Mouse (Mus musculus): ENCODE data around the gene Dnm3.
"Not testable (repeated sequence)": the region's sequence is repeated elsewhere in the genome, so short reads cannot be mapped to it uniquely, and the experiment has no call there.

Dnm3 gene

DNA sequence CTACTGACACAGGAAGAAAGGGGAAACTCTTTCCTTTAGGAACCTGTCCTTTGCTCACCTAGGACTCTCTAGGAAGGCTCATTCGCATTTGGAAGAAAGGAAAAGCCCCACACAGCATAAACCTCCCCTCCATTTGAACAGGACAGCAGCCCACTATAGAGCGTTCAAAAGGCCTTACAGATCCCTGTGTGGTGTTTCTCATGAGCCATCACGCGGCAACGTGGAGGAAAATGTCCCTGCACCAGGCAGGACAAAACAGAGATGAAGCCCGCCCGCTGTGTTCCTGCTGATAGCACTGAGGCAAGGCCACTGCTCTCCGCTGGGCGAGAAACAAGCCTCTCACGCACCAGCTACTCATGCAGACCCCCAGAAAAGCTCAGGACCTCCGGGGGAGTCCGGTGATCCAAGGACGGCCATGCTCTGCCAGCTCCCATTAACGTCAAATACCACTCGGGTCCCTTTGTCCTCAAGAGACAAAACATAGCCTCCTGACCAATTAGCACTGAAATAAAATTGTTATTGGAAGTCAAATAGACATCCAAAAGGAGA is 51.8 kb downstream of the Dnm3 start:
- no peak for DNase-seq (ENCODE audit: low read depth)

DNA sequence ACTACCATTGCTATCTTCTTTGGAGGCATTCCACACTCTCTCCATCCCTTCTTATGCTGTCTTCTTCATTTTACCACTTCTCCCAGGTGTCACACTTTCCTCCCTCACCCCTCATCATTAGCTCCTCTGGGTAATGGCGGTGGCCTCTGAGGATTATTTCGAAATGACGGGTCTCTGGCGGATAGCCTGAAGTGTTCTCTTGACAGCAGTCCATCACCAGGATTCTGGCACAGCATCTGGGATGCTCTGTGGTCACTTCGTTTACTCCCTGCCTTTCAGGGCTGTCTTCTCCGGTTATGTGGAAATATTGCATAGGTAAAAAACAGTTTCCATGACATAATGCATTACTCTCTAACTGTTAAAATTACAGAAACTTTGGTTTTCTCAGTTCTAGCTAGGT is 55.0 kb downstream of the Dnm3 start:
- no peak for DNase-seq (ENCODE audit: low read depth)

DNA sequence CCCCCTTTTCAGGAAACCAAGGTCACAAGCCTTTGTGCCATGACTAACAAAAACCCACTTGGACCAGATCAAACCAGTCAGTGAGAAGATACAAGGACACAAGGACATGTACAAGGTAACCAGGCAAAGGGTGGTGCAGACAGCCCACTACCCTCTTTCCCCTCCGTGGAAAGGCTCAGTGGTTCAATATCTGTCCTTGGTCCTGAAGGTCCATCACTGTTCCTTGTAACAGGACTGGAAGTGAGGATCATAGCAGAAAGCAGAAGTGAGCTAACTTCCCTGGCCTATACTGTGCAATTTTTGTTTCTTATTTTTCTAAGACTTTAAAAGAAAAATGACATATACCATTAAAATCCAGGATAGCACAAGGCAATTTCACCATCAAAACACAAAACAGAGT is 64.0 kb downstream of the Dnm3 start:
- no peak for DNase-seq (ENCODE audit: low read depth)

DNA sequence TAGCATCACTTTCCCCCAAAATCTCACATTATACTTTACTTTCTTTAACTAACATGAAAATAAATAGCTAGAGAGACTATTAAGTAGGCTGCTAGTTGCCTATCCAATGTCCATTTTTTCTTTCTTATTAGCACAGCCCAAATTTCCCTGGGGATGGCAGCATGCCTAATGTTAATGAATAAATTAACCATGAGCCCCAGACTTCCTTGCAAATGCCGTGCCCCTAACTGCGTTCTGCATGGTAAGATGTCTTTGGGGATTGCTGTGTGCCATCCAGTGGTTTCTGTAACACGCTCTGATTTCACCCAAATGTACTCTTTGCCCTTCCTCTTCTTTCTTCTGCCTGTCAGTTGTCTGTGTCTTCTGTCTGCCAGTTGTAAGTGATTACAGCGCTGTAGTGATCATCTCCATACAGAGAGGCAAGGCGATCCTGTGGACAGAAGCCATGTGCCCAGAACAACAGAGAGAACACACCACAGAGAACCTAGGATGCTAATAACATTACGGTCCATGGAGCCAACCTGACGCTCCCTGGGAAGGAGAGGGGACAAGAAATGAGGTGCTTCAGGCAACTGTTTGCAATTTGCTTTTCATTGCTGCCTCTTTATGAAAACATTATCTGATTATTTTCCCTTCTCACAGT is 64.9 kb downstream of the Dnm3 start:
- no peak for DNase-seq (ENCODE audit: low read depth)

DNA sequence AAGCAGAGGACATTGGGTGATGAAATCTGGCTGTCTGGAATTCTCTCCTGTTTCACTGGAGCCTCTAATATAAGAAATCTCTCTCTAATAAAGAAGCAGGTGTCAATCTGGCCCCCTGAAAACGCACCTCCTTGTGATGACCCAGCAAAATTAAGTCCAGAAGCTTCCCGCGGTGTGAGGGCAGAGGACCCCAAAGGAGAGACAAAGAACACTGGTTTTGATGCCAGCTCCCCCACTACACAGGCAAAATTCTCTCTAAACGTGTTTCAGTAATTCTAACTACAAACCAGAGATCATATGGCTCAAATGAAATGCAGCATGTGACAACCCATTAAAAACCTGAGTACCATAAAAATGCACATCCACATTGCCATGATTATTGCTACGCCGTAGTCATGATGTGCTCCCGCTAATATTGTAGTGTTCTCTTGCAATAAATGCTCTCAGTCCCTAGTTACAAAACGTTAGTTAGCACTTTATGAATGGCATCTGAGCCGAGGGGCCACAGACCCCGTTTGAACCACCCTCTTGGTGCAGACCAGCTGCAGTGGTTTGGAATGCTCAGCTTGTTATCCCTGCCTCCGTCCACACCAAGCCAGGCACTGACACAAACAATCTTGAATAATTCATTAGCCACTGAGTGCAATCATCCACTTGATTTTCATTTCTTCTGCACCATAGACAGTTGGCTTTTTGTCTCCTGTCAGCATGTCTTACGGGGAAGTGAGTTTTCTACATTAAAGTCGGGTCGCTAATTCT is 67.4 kb downstream of the Dnm3 start:
- DNase-seq (ENCODE audit: low read depth): no peak

DNA sequence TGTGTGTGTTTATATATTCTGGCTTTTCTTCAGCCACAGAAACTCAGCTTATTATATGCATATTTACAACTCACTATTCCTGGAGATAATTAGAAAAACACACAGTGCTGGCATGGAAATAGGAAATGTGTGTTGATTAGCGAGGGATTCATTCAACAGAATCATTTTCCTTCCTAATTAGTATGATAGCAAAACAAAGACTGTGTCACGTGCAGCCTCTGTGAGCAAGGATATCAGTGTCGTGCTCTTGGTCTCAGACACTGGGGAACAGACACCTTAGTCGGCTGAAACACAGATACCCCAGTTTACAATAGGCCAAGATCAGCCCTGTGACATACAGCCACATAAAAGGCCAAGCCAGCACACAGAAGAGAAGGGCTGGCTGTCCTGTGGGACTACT is 83.3 kb downstream of the Dnm3 start:
- DNase-seq (ENCODE audit: low read depth): no peak

DNA sequence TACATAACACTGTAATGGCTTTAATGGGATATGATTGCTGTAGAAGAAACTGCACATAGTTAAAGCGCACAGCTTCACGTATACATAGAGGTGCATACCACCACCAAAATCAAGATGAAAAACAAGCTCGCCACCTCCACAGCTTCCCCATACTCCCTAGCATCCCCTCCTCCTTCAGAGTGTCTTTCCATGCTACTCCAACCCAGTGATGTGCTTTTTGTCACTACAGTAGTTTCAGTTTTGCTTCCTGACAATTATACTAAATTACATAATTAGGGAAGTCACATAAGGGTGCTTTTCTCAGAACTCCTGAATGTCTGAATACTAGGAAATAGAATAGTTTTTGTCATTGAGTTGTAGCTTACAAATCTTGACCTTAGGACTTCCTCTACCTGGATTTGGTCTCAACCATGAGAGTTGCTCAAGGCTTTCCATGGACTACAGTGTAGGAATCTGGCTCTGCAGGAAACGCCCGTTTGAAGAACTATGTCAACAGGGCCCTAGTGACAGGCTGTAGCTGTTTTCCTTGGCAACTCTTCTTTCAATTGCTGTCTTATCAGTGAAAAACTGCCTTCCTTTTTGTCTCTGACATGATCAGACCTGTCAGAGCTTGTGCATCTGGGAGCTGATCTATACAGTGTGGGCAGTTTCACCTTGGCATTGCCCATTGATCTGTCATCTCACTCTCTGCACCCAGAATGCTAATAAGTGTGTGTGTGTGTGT is 89.2 kb downstream of the Dnm3 start:
- DNase-seq (ENCODE audit: low read depth): no peak

DNA sequence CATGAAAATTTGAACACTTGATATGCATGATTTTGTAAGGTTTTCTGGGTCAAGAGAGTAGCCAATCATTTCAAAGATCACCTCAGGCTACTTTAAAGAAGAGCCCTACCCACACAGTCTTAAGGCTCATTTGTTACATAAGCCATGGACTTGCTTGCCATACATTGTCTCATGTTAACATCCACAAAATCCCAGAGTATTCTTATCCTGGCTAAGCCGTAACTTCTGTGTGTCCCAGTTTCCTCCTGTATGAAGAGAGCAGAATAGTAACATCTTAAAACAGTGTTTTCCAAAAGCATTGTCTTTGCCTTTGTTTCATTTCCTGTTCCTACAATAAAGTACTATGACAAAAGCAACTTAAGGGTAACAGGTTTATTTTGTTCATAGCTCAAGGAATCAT is 104.8 kb downstream of the Dnm3 start:
- DNase-seq (ENCODE audit: low read depth): not testable (repeated sequence)

DNA sequence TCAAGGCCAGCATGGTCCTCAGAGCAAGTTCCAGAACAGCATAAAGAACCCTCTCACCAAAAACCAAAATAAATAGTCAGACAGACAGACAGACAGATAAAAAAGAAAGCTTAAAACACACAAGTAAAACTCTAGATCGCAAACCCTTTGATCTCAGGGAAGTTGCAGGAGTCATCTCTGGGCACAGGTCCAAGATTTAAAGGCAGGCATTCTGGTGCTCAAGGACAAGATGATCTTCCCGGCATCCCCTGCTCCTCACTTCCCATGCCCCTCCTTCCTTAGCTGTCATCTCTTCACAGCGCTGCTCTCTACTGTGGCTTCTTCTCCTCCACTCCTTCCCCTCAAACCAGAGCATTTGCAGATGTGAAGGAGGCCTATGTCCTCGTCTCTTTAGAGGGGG is 108.1 kb downstream of the Dnm3 start:
- DNase-seq (ENCODE audit: low read depth): no peak

DNA sequence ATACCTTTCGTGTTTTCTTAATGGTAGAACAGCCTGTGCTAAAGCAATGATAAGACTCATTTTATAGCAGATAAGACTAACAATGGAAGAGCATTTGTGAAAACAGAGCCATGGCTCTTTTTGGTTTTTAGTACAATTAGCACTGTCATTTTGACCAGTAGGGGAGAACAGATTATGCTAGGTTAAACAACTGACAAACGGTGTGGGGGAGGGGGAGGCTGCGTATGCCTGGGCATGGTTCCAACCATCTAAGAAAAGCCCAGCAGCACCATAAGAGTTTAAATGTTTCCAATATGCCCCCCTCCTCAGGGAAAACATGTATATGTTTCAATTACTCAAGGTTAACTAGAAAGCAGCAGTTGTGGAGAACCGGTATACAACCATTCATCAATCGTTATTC is 115.9 kb downstream of the Dnm3 start:
- DNase-seq (ENCODE audit: low read depth): no peak

DNA sequence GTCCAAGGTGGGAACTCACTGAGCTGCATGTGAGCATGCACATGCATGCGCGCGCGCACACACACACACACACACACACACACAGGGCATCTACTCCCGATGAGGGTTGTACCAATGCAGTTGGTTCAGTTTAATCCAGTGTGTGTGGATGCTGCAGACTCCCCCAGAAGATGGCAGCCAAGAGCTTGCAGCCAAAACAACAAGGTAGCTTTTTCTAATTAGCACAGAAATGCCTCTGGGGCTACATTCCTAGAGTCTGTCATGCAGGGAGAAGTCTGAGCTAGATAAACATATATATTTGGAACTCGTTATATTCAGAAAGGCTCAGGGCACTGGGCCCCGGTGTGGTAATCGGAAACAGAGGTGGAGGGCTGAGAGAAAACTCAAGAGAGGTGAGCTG is 118.6 kb downstream of the Dnm3 start:
- DNase-seq (ENCODE audit: low read depth): no peak

DNA sequence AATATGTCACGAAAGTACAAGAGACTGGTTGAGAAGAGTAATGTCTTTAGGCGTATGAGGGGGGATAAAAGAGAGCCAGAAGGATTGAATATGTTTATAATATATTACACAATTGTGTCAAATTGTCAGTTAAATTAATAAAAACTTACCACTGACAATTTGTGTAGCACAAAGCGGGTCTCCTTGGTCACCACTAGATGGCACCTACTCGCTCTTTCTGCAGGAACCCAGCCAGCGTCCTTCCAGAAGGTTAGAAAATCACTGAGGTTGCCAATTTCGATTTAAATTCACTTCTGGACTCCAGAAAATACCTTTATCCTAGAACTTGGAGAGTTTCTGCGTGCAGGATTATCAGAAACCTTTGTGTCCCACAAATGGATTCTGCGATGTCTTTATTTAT is 119.8 kb downstream of the Dnm3 start:
- no peak for DNase-seq (ENCODE audit: low read depth)

DNA sequence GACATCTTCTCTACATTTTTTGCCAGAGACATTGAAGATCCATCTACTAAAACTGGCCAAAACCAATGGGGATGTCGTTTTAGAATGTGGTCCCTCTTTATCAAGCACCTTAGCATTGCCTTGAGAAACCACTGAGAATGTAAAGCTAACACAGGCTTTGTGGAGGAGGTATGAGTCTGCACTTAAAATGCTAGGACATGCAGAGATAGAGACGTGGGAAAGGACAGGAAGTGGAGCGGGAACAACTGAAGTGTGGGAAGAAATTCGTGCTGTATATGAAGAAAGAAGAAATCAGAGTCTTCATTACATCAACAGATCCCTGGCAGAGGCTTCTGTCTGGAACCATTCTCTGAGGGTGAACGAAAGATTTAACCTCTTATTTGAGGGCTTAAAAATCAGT is 121.4 kb downstream of the Dnm3 start:
- no peak for DNase-seq (ENCODE audit: low read depth)

DNA sequence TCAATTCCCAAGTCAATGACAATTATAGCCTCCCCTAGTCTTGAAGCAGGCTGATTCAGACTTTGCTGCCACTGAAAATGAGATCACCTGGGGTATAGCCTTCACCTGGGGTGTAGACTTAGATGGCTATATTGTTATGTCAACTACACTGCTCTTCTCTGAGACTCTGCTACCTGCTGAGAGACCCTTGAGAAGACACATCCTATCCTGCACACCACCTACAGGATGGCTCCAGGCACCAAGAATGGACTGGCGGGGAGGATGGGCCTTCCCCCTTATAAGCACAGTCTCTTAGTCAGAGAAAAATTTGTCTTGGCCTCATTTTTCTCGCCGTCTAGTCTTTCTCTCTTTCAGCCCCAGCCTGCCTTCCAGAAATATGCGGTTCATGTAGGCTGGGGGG is 123.1 kb downstream of the Dnm3 start:
- no peak for DNase-seq (ENCODE audit: low read depth)

DNA sequence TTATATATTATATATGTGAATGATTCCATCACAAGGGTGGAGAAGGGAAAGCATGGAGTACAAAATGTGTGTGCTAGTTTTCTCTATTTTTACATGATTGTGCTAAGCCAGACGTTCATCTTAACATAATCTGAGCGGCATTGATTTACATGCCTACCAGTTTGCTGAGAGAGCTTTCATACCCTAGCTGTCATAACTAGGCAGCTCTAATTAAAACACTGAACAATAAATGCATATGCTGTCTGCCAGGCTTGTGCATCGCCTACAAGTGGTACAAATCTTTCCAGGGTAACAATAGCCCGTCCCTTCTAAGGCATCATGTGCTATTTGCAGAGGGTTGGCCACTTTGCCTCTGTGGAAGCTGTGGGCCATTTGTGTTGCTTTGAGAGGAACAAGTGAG is 124.0 kb downstream of the Dnm3 start:
- DNase-seq (ENCODE audit: low read depth): no peak

DNA sequence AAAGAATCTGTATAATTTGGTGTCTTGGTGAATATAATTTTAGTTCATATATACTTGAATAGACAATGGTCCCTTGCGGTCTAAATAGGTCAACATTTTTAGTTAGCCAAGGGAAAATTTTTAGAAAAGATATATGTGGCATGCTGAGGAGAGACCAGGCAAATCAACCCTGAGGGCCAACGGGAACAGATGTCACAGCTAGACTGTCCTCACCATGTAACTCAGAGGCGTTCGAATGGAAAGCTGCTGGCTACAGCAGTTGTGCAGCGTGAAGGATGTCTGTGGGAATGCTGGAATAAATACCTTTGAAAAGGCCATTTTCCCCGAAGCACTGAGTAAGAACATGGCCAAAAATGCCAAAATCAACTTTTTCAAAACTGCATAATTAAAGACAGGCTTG is 128.5 kb downstream of the Dnm3 start:
- no peak for DNase-seq (ENCODE audit: low read depth)

DNA sequence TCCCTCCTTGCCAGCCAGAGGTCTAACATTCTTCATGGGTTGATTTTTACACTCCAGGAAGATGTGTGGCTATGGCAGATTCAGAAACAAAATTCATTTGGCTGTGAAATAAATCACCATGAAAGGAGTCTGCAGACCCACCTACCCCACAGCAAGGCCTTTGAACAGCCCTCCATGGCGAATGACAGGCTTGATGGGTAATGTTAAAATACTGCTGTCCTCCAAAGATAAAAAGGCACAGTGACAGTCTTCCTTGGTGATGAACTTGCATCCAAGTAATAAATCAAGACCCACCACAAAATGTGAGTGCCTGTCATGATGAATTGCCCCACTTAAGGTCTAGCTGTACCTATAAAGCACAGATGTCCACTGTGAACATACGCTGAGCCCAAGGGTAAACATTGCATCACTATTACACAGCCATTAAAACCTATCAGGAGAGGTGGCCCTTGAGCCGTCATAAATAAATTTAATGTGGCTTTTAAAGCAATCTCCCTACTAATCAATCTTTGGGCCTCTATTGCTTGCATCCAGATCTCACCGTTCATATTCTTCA is 131.3 kb downstream of the Dnm3 start:
- DNase-seq (ENCODE audit: low read depth): no peak

DNA sequence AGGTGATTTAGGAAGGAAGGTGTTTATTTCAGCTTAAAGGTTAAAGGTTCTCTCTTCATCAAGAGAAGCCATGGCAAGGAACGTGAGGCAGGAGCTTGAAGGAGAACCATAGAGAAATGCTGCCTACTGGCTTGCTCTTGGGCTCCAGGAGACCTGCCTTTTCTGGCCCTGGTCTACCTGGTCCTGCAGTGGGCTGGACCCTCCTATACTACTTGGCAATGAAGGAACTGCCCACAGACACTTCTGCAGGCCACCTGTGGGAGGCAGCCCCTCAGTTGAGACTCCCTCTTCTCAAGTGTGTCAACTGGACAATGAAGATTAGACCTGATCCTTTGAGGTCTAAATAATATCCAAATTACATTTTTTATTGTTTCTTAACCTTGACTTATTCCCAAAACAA is 140.7 kb downstream of the Dnm3 start:
- no peak for DNase-seq (ENCODE audit: low read depth)

DNA sequence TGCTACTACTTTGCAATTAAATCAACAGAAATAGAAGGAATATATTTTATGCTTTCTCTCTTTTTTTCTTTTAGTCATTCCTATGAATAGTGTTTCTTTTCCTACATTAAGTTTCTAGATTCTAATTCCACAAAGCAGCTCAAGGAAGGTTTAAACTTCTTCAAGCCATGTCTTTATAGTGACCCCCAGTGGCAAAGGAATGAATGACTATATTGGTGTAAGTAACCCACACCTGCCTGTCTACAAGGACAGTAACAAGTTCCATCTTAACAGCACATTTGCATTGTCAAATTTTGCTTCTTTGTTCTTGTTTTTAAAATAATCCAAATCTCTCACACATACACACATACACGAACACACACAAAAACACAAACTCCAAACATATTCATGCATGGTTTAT is 141.2 kb downstream of the Dnm3 start:
- DNase-seq (ENCODE audit: low read depth): peak; percentile 13

DNA sequence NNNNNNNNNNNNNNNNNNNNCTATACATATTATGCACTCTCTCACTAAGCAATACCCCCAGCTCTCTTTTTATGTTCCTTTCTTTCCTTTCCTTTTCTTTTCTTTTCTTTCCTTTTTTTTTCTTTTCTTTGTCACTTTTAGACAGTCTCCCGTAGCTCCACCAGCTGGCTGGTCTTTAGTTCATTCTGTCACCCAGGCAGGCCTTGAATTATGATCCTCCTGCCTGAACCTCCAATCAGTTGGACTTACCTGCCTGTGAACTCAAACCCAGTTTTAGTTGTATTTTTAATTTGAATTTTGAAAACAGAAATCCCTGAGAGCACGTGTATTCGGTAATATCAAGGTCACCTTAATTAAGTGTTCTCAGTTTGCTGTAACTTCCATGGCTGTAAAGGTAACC is 141.6 kb downstream of the Dnm3 start:
- no peak for DNase-seq (ENCODE audit: low read depth)

DNA sequence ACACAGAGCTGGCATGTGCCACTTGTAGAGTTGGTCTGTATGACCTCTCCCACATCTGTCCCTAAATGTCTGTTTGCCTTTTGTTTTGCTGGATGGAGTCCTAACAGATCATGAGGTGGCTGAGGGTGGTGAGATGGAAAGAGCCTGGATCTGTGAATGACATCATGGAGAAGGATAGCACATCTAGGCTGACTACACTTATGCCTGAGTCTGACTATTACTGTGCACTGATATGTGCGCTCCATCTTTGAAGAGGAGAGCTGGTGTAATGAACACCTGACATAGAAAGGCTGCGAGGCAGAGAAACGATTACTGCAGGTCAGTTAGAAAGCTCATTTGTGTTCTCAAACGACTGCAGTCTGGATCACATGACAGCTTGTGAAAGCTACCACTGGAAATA is 149.2 kb downstream of the Dnm3 start:
- no peak for DNase-seq (ENCODE audit: low read depth)

DNA sequence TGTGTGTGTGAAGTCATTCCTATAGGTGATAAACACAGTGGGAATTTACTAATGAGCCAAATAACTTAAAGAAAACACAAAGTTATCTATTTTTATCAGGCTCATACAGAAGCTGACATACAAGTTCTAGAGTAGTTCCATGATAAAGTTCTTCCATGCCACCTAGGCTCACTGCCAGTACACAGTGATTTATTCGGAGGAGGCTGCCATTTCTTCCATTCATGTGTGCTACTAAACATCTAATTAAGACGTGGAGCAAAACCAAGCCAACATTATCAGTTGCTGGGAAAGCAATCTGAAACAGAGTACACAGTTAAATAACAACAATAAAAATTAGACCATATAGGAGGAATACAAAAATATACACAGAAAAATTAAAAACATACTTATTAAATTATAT is 150.2 kb downstream of the Dnm3 start:
- no peak for DNase-seq (ENCODE audit: low read depth)

DNA sequence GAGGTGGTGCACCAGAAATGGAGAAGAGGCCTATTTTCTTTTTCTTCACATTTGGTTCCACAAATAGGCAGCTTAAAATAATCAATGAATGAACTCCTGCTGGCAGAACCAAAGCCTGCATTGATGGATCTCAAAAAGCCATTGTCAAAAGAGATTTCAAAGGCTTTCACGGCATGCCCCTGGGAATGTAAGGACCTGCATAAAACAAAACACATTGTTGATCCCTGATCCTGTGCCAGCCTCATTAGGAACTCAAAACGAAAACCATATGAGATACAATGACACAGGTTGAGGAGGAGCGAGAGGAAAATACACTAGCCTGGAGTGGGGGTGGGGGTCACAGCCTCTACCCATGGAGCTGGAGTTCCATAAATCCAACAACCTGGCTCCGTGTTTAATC is 153.4 kb downstream of the Dnm3 start:
- no peak for DNase-seq (ENCODE audit: low read depth)
